Mouse (Mus musculus): ENCODE measurements around the gene Prr18.

DNA sequence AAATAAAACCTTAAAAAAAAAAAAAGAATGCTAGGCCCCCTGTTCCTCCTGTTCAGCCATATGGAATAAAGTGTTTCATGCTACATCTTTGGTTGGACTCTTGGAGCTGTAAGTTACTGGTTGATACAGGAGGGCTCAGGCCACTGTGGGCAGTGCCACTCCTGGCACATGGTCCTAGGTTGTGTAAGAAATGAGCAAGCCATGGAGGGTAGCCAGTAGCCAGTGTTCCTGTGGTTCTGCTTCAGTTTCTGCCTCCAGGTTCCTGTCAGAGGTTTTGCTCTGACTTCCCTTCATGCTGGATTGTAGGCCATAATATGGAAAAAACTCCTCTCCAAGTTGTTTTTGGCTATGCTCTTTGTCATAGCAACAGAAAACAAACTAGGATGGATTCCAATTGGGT lies 46.5 kb upstream of the Prr18 start:
- TF ChIP-seq CTCF (IDR thresholded peaks at IDR 0.05; ENCODE audit: low read depth) (no peak), EP300 (IDR thresholded peaks at IDR 0.05; ENCODE audit: low read depth) (no peak)

Measured in heart, postnatal 0 days (tissue).